Mouse (Mus musculus): Measurements from ENCODE around the gene Tmem221. TPM values are rescaled to one million over a fixed set of nuclear protein-coding genes. Genes with fewer than 3 reads are reported as not detected.

The Tmem221 gene
- total RNA-seq, 2 experiments from 2014 or later = 0.21 to 0.23 TPM

DNA sequence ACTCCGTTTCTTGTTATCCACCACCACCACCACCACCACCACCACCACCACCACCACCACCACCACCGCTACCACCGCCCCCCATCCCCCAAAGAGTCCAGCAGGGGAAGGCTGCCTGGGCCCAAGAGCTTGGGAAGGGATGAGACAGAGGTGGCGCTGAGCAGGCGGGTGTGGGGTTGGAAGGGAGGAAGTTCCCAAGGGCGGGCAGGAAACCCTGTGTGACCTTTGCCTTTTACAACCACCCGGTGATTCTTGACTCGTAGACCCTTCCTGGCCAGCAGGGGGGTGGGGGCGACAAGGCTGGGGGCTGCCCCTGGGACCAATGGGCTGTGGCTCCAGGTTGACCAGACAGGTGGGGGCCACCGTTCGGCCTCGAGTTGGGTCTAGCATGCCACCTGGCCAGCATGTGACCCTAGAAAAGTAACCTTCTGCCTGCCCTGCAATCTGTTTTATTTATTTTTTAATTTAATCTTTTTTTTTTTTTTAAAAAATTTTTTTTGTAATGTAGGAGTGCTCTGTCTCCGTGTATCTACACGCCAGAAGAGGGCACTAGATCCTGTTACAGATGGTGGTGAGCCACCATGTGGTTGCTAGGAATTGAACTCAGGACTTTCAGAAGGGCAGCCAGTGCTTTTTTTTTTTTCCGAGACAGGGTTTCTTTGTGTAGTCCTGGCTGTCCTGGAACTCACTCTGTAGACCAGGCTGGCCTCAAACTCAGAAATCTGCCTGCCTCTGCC, 45.5 kb downstream of the Tmem221 start:
- DNase-seq (ENCODE audit: low spot score in 2 of 2) = no peak

DNA sequence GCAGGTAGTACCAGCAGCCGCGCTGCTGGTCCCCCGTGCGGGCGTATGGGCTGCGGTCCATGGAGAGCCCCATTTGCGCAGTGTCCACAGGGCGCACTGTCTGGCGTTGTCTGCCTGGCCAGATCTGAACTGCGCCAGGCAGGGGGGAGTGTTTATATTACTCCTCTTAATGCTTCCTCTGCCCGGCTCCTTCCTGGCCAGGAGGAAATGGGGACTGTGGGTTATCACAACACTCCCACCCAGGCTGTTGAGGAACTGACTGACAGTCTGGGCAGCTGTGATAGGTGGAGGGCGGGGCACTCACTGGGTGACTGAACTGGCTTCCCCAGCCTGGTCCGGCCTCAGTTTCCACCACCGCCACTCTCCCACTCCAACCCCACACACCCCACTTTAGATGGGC, 47.0 kb downstream of the Tmem221 start, which contains the start of gene Plvap:
Gene Plvap, minus strand, starts transcription at position 109 of the 400 bp plus-strand sequence.
- DNase-seq (ENCODE audit: low spot score in 2 of 2) = no peak

DNA sequence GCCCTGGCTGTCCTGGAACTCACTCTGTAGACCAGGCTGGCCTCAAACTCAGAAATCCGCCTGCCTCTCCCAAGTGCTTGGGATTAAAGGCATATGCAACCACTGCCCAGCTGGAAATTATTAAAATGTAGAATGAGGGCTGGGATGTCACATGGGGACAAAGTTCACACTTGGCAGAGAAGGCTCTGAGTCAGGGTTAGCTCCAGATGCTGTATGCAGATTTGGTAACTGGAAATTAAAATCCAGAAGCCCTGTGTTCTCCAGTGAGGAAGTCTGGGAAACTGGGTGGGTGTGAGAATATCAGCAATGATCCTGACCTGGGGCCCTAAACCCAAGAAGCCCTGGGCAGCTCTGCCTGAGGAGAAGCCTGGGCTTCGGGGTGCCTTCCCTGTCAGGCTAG, 49.4 kb downstream of the Tmem221 start:
- no peak for DNase-seq (ENCODE audit: low spot score in 2 of 2)

DNA sequence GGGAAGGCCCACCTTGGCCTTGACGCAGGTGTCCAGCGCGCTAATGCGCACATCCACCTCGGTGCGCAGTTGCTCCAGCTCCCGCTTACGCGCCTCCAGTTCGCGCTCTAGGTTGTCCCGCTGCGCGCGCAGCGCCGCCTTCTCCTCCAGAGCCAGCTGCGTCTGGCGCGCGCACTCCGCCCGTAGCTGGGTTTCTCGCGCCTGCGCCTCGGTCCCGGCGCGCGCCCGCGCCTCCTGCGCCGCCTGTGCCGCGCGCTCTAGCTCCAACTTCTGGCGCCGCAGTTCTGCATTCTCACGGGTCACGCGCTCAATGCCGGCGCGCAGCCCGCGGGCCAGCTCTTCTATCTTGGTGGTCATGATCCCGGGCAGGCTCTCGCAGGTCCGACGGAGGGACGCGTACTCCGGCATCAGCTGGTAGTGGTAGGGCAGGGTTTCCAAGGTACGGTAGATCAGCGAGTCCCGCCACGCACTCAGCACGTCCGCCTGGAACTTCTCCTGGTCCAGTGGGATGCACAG, 51.0 kb downstream of the Tmem221 start:
- DNase-seq (ENCODE audit: low spot score in 2 of 2) = peak; percentile 71 to 91

DNA sequence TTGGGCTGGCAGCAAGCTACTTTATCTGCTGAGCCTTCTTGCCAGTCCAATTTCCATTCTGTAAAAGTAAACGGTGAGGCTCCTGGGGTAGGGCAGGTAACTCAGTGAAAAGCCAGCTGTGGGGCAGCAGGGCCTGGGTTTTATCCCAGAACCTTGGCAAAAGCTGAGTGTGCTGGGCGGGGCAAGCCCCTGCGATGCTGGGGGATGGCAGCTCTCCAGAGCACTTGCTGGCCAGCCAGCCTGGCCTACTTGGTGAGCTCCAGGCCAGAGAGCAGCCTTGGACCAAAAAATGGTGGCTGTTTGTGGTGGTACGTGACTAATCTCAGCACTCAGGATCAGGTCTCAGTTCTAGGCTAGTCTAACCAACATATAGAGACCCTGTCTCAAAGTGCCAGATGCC, 52.7 kb downstream of the Tmem221 start:
- no peak for DNase-seq (ENCODE audit: low spot score in 2 of 2)

DNA sequence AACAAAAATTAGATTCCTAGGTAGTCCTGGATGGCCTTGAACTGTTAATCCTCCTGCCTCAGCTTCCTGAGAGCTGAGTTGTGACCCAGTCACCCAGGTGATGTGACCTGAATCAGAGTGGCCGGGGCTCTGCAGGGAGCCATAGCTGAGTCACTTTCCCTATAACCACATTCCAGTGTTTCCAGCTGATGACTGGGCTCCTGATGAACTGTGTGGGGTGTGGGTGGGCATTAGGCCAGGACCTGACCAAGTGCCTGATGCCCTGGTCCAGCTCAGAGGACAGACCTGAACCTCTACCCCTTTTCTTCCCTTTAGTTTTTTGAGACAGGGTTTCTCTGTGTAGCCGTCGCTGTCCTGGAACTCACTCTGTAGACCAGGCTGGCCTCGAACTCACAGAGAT, 53.3 kb downstream of the Tmem221 start:
- no peak for DNase-seq (ENCODE audit: low spot score in 2 of 2)

DNA sequence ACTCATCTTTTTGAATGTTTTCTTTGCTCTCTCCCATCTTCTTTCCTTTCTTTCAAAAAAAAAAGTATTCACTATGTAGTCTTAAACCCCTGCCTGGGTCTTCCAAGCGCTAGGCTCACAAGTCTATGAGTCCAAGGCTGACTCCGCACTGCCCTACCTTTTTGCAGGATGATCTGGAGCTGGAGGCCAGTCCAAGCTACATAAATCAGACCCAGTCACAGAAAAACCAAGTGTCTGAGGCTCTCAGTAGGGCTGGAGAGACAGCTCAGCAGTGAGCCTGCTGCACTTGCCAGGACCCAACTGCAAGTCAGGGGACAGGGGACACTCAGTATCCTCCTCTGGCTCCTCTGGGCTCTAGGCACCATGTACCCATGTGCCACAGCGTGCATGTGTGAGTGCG, 54.3 kb downstream of the Tmem221 start:
- no peak for DNase-seq (ENCODE audit: low spot score in 2 of 2)

Other genes starting within 250 kb of the Tmem221 start
- 100 to 1,000 TPM; 116 to 126 TPM for gene Use1, start 192.0 kb downstream of the Tmem221 start, total RNA-seq (2021)
- 10 to 100 TPM; 15.0 to 16.0 TPM for gene Ocel1, start 187.6 kb downstream of the Tmem221 start, total RNA-seq (2021)
- 10 to 100 TPM; 42.6 to 46.2 TPM for gene Nr2f6, start 176.9 kb downstream of the Tmem221 start, total RNA-seq (2021)
- 1 to 10 TPM; 3.3 to 4.2 TPM for gene Ushbp1, start 163.1 kb downstream of the Tmem221 start, total RNA-seq (2021)
- gene Babam1, start 162.0 kb downstream of the Tmem221 start, total RNA-seq (2021) = 100 to 1,000 TPM; 104 to 107 TPM
- under 1 TPM; 0.21 to 0.26 TPM for gene Ankle1, start 152.9 kb downstream of the Tmem221 start, total RNA-seq (2021)
- gene Abhd8, start 95.2 kb downstream of the Tmem221 start, total RNA-seq (2021) = 100 to 1,000 TPM; 318 to 342 TPM
- 10 to 100 TPM; 58.6 to 61.4 TPM for gene Mrpl34, start 93.9 kb downstream of the Tmem221 start, total RNA-seq (2021)
- 10 to 100 TPM; 76.7 to 86.1 TPM for gene Dda1, start 89.7 kb downstream of the Tmem221 start, total RNA-seq (2021)
- gene Ano8, start 72.9 kb downstream of the Tmem221 start, total RNA-seq (2021) = 10 to 100 TPM; 56.2 to 58.6 TPM
- 10 to 100 TPM; 29.3 to 36.7 TPM for gene Gtpbp3, start 70.8 kb downstream of the Tmem221 start, total RNA-seq (2021)
- 1 to 10 TPM; 9.4 to 9.5 TPM for gene Plvap, start 47.1 kb downstream of the Tmem221 start, total RNA-seq (2021)
- not detected for gene Ccdc194, start 33.2 kb downstream of the Tmem221 start, total RNA-seq (2021)
- gene Bst2, start 21.4 kb downstream of the Tmem221 start, total RNA-seq (2021) = 1 to 10 TPM; 4.7 to 6.9 TPM
- 10 to 100 TPM; 35.5 to 36.6 TPM for gene Mvb12a, start 15.9 kb downstream of the Tmem221 start, total RNA-seq (2021)
- under 1 TPM in 1 of 2 experiments, not detected in 1; 0.26 TPM for gene Nxnl1, start 7.7 kb upstream of the Tmem221 start, total RNA-seq (2021)
- gene Slc27a1, start 10.0 kb upstream of the Tmem221 start, total RNA-seq (2021) = 100 to 1,000 TPM in 1 of 2 experiments, 10 to 100 TPM in 1; 86.2 to 100 TPM
- 10 to 100 TPM; 31.1 to 31.3 TPM for gene Pgls, start 33.3 kb upstream of the Tmem221 start, total RNA-seq (2021)
- gene Fam129c, start 38.8 kb upstream of the Tmem221 start, total RNA-seq (2021) = 1 to 10 TPM; 1.9 to 4.8 TPM
- 10 to 100 TPM; 46.9 to 49.8 TPM for gene Colgalt1, start 52.1 kb upstream of the Tmem221 start, total RNA-seq (2021)
- 100 to 1,000 TPM; 267 to 296 TPM for gene Unc13a, start 112.9 kb upstream of the Tmem221 start, total RNA-seq (2021)
- gene Jak3, start 117.4 kb upstream of the Tmem221 start, total RNA-seq (2021) = 1 to 10 TPM; 4.8 to 5.0 TPM
- gene Insl3, start 130.3 kb upstream of the Tmem221 start, total RNA-seq (2021) = under 1 TPM in 1 of 2 experiments, not detected in 1; 0.63 TPM
- gene B3gnt3, start 142.9 kb upstream of the Tmem221 start, total RNA-seq (2021) = 1 to 10 TPM in 1 of 2 experiments, under 1 TPM in 1; 0.82 to 1.1 TPM
- 100 to 1,000 TPM; 155 to 167 TPM for gene Fcho1, start 166.8 kb upstream of the Tmem221 start, total RNA-seq (2021)